Mouse (Mus musculus) forebrain, embryonic 15.5 days (tissue): Measurements from ENCODE around the gene Abca4. TPM values are rescaled to one million over a fixed set of nuclear protein-coding genes. Genes with fewer than 3 reads are reported as not detected.

Source experiments
- ATAC-seq: fragments of 200-750 bp; cut with Nextera tagmentation; replicated peaks from 2 replicates; pipeline ENCODE4 v1.8.0; 2017; ENCODE audit warnings: mild to moderate bottlenecking, moderate TSS enrichment, moderate library complexity
- H3K27ac ChIP-seq: fragments of 300-500 bp; sonication (generic); replicated peaks from 2 replicates; pipeline ENCODE4 v1.5.1; 2015; ENCODE audit warnings: mild to moderate bottlenecking, inconsistent platforms
- H3K27me3 ChIP-seq: fragments of 300-500 bp; sonication (generic); 2 replicates; pipeline ENCODE4 v1.6.1; 2015; ENCODE audit warnings: inconsistent platforms
- H3K36me3 ChIP-seq: fragments of 300-500 bp; sonication (generic); 2 replicates; pipeline ENCODE4 v1.6.1; 2015; ENCODE audit warnings: mild to moderate bottlenecking, inconsistent platforms
- H3K4me1 ChIP-seq: fragments of 300-500 bp; sonication (generic); 2 replicates; pipeline ENCODE4 v1.6.1; 2015; ENCODE audit warnings: inconsistent platforms
- H3K4me2 ChIP-seq: fragments of 300-500 bp; sonication (generic); replicated peaks from 2 replicates; pipeline ENCODE4 v1.6.1; 2015; ENCODE audit warnings: mild to moderate bottlenecking, inconsistent platforms
- H3K4me3 ChIP-seq: fragments of 300-500 bp; sonication (generic); 2 replicates; pipeline ENCODE4 v1.5.1; 2015; ENCODE audit warnings: mild to moderate bottlenecking, inconsistent platforms
- H3K9ac ChIP-seq: fragments of 300-500 bp; sonication (generic); replicated peaks from 2 replicates; pipeline ENCODE4 v1.6.1; 2015; ENCODE audit warnings: mild to moderate bottlenecking, inconsistent platforms
- H3K9me3 ChIP-seq: fragments of 300-500 bp; sonication (generic); 2 replicates; pipeline ENCODE4 v1.6.1; 2016; ENCODE audit warnings: inconsistent platforms
- WGBS: fragments of 180-500 bp; shearing (Covaris S2); methylation state at CpG from one replicate; pipeline ENCODE4 v1.1.7; 2015; ENCODE audit warnings: mixed read lengths; 5-methylcytosine and 5-hydroxymethylcytosine counted together
- polyA plus RNA-seq: library from polyadenylated mRNA; unstranded; fragments of >200 nt; fragmentation: Nextera tagmentation; extraction: Ambion mirVana; gene quantifications from 2 replicates; pipeline ENCODE4 v1.2.1, GENCODE M21; 2015

The Abca4 gene
- polyA plus RNA-seq, 1 experiment from 2014 or later = 1.4 TPM

- WGBS = 41% methylated on average over 4 of the region's 4 CpGs
- Histone ChIP-seq H3K4me3 (no peak overlapping the region), H3K27me3 (no peaks in the 10 kb centered on the region), H3K9me3 (no peaks in the 10 kb centered on the region), H3K4me2 (no peak overlapping the region), H3K36me3 (no peaks in the 10 kb centered on the region), H3K27ac (no peak overlapping the region), H3K4me1 (peaks cover 8% of the 10 kb centered on the region; the same call in 1 of the 2 replicates), H3K9ac (no peak overlapping the region)
- no peak for ATAC-seq
Measured at GRCm38 (mm10) chr3:122152431-122152830, 108.2 kb downstream of the Abca4 start.

- H3K27me3 ChIP-seq = no peaks in the 10 kb centered on the region
- no peak overlapping the region for H3K4me3 ChIP-seq
- no peak for ATAC-seq
- H3K27ac ChIP-seq = no peak overlapping the region
- 50% methylated on average over 2 of the region's 2 CpGs for WGBS
- H3K4me2 ChIP-seq = no peak overlapping the region
- H3K9ac ChIP-seq = no peak overlapping the region
- H3K36me3 ChIP-seq = no peaks in the 10 kb centered on the region
- no peaks in the 10 kb centered on the region for H3K9me3 ChIP-seq
- H3K4me1 ChIP-seq = peaks cover 8% of the 10 kb centered on the region; the same call in 1 of the 2 replicates
Measured at GRCm38 (mm10) chr3:122154080-122154479, 109.8 kb downstream of the Abca4 start.

- no peaks in the 10 kb centered on the region for H3K4me1 ChIP-seq
- H3K4me3 ChIP-seq = no peak overlapping the region
- no peak overlapping the region for H3K27ac ChIP-seq
- ATAC-seq = no peak
- no peaks in the 10 kb centered on the region for H3K27me3 ChIP-seq
- H3K9me3 ChIP-seq = no peaks in the 10 kb centered on the region
- H3K4me2 ChIP-seq = no peak overlapping the region
- 91% methylated on average over 1 of the region's 1 CpGs for WGBS
- no peak overlapping the region for H3K9ac ChIP-seq
- H3K36me3 ChIP-seq = no peaks in the 10 kb centered on the region
Measured at GRCm38 (mm10) chr3:122159447-122159846, 115.2 kb downstream of the Abca4 start.

- Histone ChIP-seq H3K36me3 (no peaks in the 10 kb centered on the region), H3K4me1 (no peaks in the 10 kb centered on the region), H3K4me2 (no peak overlapping the region), H3K27ac (no peak overlapping the region), H3K4me3 (no peak overlapping the region), H3K27me3 (no peaks in the 10 kb centered on the region), H3K9ac (no peak overlapping the region), H3K9me3 (no peaks in the 10 kb centered on the region)
- 49% methylated on average over 10 of the region's 10 CpGs for WGBS
- ATAC-seq = no peak
Measured at GRCm38 (mm10) chr3:122169616-122170178, 125.5 kb downstream of the Abca4 start.

GRCm38 (mm10) chr3:122170621-122171309, 126.5 kb downstream of the Abca4 start:
- Histone ChIP-seq H3K4me3 (no peak overlapping the region), H3K9ac (no peak overlapping the region), H3K4me1 (no peaks in the 10 kb centered on the region), H3K4me2 (no peak overlapping the region), H3K36me3 (no peaks in the 10 kb centered on the region), H3K27ac (no peak overlapping the region), H3K9me3 (no peaks in the 10 kb centered on the region), H3K27me3 (no peaks in the 10 kb centered on the region)
- no peak for ATAC-seq
- WGBS = 89% methylated on average over 10 of the region's 10 CpGs

DNA sequence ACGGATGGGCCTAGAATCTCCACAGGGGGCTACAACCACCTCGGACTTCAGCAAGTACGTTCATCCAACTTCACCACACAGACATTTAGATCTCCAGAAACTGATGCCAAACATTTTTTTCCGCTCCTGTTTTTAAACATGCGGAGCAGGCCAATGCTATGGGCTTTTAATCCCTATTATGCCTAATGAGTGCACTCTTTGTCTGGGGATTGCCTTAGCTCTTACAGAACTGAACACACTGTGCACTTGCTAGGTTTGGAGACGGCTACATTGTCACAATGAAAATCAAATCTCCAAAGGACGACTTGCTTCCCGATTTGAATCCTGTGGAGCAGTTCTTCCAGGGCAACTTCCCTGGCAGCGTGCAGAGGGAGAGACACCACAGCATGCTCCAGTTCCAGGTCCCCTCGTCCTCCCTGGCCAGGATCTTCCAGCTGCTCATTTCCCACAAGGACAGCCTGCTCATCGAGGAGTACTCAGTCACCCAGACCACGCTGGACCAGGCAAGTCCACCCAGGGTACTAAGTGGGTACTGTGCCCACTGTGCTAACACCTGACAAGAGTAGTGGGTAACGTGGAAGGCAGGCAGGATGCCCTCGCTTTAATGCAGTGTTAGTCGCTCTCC, 129.4 kb downstream of the Abca4 start:
- no peak for ATAC-seq
- Histone ChIP-seq H3K27me3 (no peaks in the 10 kb centered on the region), H3K4me3 (no peak overlapping the region), H3K27ac (no peak overlapping the region), H3K4me2 (no peak overlapping the region), H3K4me1 (no peaks in the 10 kb centered on the region), H3K9me3 (no peaks in the 10 kb centered on the region), H3K9ac (no peak overlapping the region), H3K36me3 (no peaks in the 10 kb centered on the region)
- WGBS = 29% methylated on average over 15 of the region's 15 CpGs

DNA sequence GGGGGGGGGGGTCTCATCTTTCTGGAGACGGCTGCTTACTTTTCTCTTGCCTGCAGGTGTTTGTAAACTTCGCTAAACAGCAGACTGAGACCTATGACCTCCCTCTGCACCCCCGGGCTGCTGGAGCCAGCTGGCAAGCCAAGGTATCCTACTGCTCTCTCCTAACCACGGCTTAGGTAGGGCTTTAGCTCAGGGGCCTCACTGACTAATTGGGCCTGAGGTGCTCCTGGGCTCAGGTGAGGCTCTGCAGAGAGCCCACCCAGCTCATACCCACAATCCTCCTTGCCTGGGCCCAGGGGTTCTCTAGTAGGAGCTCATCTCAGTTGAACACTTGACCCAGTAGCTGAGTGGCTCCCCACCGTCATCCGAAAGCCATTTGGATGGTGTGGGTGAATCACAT, 131.8 kb downstream of the Abca4 start:
- Histone ChIP-seq H3K4me3 (no peak overlapping the region), H3K4me1 (no peaks in the 10 kb centered on the region), H3K9me3 (no peaks in the 10 kb centered on the region), H3K9ac (no peak overlapping the region), H3K4me2 (no peak overlapping the region), H3K27me3 (no peaks in the 10 kb centered on the region), H3K36me3 (no peaks in the 10 kb centered on the region), H3K27ac (no peak overlapping the region)
- no peak for ATAC-seq
- 91% methylated on average over 6 of the region's 6 CpGs for WGBS

DNA sequence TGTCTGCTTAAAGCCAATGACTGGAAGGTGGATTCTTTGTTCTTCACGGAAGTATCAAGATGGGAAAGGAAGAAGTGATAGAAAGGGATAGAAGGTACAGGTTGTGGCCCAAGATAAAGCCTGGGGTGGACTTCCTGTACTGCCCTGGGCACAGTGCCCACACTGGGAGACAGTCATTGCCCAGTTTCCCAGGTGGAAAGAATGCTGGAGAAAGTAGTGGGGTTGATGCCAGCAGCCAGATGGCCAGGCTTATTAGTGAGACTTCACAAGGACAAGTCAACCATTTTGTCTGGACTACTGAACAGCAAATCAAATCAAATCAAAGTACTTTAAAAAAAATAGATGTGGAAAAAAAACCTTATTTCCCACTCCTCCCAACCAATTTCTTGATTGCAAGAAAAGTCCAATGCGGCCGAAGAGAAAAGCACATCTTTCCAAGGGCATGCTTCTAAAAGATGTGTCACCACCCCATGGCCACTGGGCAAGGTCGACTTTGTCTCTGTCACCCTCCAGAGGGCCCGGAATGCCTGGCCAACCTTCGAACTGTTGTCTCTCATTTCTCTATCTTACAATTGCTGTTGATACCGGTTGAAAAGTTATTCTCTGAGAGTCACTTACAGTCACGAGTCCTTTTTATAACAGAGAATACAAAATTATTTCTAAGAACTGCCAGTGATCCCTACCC, 132.6 kb downstream of the Abca4 start:
- H3K36me3 ChIP-seq = no peaks in the 10 kb centered on the region
- H3K9ac ChIP-seq = no peak overlapping the region
- H3K27ac ChIP-seq = no peak overlapping the region
- no peaks in the 10 kb centered on the region for H3K9me3 ChIP-seq
- no peak overlapping the region for H3K4me2 ChIP-seq
- ATAC-seq = no peak
- no peak overlapping the region for H3K4me3 ChIP-seq
- WGBS = 88% methylated on average over 8 of the region's 8 CpGs
- H3K4me1 ChIP-seq = no peaks in the 10 kb centered on the region
- H3K27me3 ChIP-seq = no peaks in the 10 kb centered on the region

DNA sequence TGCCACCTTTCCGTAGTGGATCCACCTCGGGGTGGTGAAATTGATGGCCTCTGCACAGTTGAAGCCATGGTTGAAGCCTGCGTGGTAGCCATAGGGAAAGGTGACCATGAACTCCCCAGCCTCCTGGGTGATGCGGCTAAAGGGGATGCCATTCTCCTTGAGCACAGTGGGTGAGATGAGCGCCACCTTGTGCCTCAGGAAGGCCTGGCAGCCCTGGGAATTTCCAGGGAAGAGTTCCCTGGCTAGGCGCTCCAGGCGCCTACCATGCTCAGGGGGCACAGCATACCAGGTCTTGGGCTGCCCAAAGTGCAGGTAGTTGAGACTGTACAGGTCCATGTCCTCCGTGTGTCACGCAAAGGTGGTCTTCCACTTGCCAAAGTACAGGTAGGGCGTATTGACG, 139.9 kb downstream of the Abca4 start:
- WGBS = 58% methylated on average over 11 of the region's 11 CpGs
- no peak overlapping the region for H3K4me2 ChIP-seq
- no peaks in the 10 kb centered on the region for H3K36me3 ChIP-seq
- H3K4me3 ChIP-seq = no peak overlapping the region
- H3K27ac ChIP-seq = no peak overlapping the region
- H3K4me1 ChIP-seq = no peaks in the 10 kb centered on the region
- H3K27me3 ChIP-seq = no peaks in the 10 kb centered on the region
- H3K9me3 ChIP-seq = no peaks in the 10 kb centered on the region
- no peak overlapping the region for H3K9ac ChIP-seq
- ATAC-seq = no peak

DNA sequence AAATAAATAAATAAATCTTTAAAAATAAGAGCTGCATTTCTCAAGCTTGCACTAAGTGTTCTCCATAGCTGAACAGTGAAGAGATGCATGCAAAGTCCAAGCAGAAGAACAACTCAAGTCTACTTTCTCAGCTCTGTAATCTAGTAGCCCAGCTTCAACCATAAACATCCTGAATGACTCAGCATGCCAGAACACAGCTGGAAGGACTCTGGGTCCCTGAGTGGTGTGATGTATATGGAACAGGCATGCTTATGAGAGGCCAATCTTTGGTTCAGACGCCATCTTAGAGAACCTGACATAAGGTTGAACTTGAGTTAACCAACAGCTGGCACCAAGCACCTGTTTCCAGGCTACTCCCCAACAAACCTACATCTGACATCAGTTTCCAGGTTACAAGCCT, 142.7 kb downstream of the Abca4 start:
- 76% methylated on average over 1 of the region's 1 CpGs for WGBS
- ATAC-seq = no peak
- no peak overlapping the region for H3K27ac ChIP-seq
- H3K4me1 ChIP-seq = no peaks in the 10 kb centered on the region
- H3K9me3 ChIP-seq = no peaks in the 10 kb centered on the region
- no peaks in the 10 kb centered on the region for H3K27me3 ChIP-seq
- no peaks in the 10 kb centered on the region for H3K36me3 ChIP-seq
- no peak overlapping the region for H3K4me3 ChIP-seq
- no peak overlapping the region for H3K9ac ChIP-seq
- no peak overlapping the region for H3K4me2 ChIP-seq

- no peak overlapping the region for H3K27ac ChIP-seq
- ATAC-seq = no peak
- H3K4me2 ChIP-seq = no peak overlapping the region
- H3K27me3 ChIP-seq = no peaks in the 10 kb centered on the region
- no peak overlapping the region for H3K4me3 ChIP-seq
- H3K9me3 ChIP-seq = no peaks in the 10 kb centered on the region
- H3K9ac ChIP-seq = no peak overlapping the region
- WGBS = 74% methylated on average over 4 of the region's 4 CpGs
- H3K4me1 ChIP-seq = peaks cover 15% of the 10 kb centered on the region
- no peaks in the 10 kb centered on the region for H3K36me3 ChIP-seq
Measured at GRCm38 (mm10) chr3:122196621-122197298, 152.5 kb downstream of the Abca4 start.

GRCm38 (mm10) chr3:122198532-122198931, 154.3 kb downstream of the Abca4 start:
- H3K27ac ChIP-seq = no peak overlapping the region
- 79% methylated on average over 2 of the region's 2 CpGs for WGBS
- no peak for ATAC-seq
- H3K36me3 ChIP-seq = no peaks in the 10 kb centered on the region
- no peaks in the 10 kb centered on the region for H3K9me3 ChIP-seq
- H3K9ac ChIP-seq = no peak overlapping the region
- peaks cover 15% of the 10 kb centered on the region for H3K4me1 ChIP-seq
- H3K4me2 ChIP-seq = no peak overlapping the region
- H3K27me3 ChIP-seq = no peaks in the 10 kb centered on the region
- H3K4me3 ChIP-seq = no peak overlapping the region
